Mouse (Mus musculus): ENCODE results near the gene Ucma.
"Not testable (repeated sequence)": the region's sequence is repeated elsewhere in the genome, so short reads cannot be mapped to it uniquely, and the experiment has no call there.

The Ucma gene
- long read RNA-seq, experiment 1, result 0 reads
- long read RNA-seq, experiment 2, result 0 reads

GRCm38 (mm10) chr2:4975807-4976206 lies at the start of gene Ucma:
Gene Ucma (plus strand): TSS chr2:4976122.
- intact Hi-C loops (cut with DNase I), result no loop called here

GRCm38 (mm10) chr2:4927391-4927790 lies 48.5 kb upstream of the Ucma start:
- intact Hi-C loops (cut with DNase I), result no loop called here

- intact Hi-C loops (cut with DNase I), result no loop called here
Observed at GRCm38 (mm10) chr2:4929230-4929629, 46.7 kb upstream of the Ucma start.

- intact Hi-C loops (cut with DNase I), result loop anchor here (5.0 kb wide), 1 partner anchor 33 kb away; no protein-coding TSS in a partner anchor
Observed at GRCm38 (mm10) chr2:4934516-4934915, 41.4 kb upstream of the Ucma start.

DNA sequence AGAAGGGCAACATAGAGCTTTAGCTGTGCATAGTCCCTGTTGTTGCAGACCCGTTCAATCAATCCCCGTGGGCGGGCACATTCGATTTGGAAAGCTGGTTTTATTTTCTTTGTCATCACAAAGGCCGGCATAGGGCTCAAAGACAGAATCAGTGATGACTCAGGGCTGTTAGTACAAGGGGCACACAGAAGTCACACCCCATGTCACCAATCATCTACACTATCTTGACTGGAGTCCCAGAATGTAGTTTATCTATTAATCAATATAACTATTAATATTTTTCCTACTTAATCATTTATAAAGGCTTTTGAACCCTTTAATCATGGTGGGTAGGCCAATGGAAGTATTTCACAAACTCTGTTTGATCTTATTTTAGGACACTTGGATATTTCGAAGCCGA lies 38.0 kb upstream of the Ucma start:
- intact Hi-C loops (cut with DNase I), result no loop called here

GRCm38 (mm10) chr2:4940861-4941260 lies 35.1 kb upstream of the Ucma start:
- intact Hi-C loops (cut with DNase I), result no loop called here

DNA sequence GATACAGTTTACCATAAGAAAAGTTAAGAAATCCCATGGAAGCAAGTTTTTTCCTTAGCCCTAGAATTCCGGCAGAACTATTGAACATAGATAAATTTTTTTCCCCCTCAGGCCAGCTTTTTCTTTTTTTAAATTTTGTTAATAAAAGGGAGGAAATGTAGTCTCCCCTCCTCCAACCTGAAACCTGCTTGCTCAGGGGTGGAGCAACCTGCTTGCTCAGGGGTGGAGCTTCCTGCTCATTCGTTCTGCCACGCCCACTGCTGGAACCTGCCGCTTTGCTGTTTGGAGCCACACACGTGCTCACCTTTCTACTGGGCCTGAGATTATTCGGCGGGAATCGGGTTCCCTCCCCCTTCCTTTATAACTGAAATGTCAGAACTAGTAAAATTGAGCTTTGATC lies 26.2 kb upstream of the Ucma start:
- intact Hi-C loops (cut with DNase I), result not testable (repeated sequence)

- intact Hi-C loops (cut with DNase I), result no loop called here
Observed at GRCm38 (mm10) chr2:4950986-4951385, 24.9 kb upstream of the Ucma start.

GRCm38 (mm10) chr2:4954216-4954760 lies 21.6 kb upstream of the Ucma start:
- intact Hi-C loops (cut with DNase I), result no loop called here

- intact Hi-C loops (cut with DNase I), result no loop called here
Observed at GRCm38 (mm10) chr2:4958039-4958438, 17.9 kb upstream of the Ucma start.

DNA sequence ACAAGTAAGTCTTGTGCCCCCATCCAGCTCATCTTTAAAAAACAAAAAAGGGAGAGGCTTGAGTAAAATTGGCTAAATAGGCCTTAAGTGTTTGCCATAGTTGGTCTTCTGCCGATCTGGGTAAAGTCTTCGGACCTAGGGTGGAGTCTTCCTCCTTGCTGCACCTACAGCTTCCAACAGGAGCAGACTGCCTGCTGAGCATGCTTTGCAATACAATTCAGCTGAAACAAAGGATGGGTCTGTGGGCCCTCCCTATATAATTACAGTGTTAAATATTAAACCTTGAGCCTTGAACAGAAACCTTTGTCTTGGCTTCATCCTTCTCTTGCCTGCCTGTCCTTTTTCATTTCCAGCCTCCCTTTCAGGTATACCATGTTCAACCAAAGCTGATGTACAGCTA lies 8.1 kb upstream of the Ucma start:
- intact Hi-C loops (cut with DNase I), result loop anchor here (5.0 kb wide), 1 partner anchor 36 kb away; no protein-coding TSS in a partner anchor

GRCm38 (mm10) chr2:4969083-4969482 lies 6.8 kb upstream of the Ucma start:
- intact Hi-C loops (cut with DNase I), result loop anchor here (5.0 kb wide), 1 partner anchor 37 kb away; no protein-coding TSS in a partner anchor

- intact Hi-C loops (cut with DNase I), result no loop called here
Observed at GRCm38 (mm10) chr2:4978091-4978490, 2.2 kb downstream of the Ucma start.

- intact Hi-C loops (cut with DNase I), result no loop called here
Observed at GRCm38 (mm10) chr2:4983987-4984386, 8.1 kb downstream of the Ucma start.

DNA sequence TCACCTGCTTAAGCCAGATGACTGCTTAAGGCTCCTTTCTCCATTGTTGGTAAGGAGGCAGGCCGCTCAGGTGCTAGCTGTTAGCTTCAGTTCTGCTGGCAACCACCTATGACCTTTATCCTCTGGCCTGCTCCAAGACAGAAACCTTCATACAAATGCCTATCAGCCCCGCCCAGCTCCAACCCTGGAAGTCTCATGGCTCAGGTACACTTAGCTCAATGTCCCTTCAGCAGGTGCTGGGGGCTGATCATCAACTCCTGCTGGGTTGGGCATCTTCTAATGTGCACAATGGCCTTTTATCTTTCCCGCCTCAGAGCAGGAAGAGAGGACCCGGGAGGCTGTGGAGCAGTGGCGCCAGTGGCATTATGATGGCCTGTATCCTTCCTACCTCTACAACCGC lies 9.1 kb downstream of the Ucma start:
- intact Hi-C loops (cut with DNase I), result loop anchor here (5.0 kb wide), 1 partner anchor 68 kb away; the partner anchor contains the start of gene Phyh

- intact Hi-C loops (cut with DNase I), result loop anchor here (5.0 kb wide), 1 partner anchor 69 kb away; the partner anchor contains the start of gene Phyh
Observed at GRCm38 (mm10) chr2:4986798-4987197, 10.9 kb downstream of the Ucma start.

- intact Hi-C loops (cut with DNase I), result loop anchor here (5.0 kb wide), 1 partner anchor 70 kb away; the partner anchor contains the start of gene Phyh
Observed at GRCm38 (mm10) chr2:4987388-4988180, 11.7 kb downstream of the Ucma start.

GRCm38 (mm10) chr2:4988826-4989424 lies 13.0 kb downstream of the Ucma start:
- intact Hi-C loops (cut with DNase I), result loop anchor here (5.0 kb wide), 1 partner anchor 72 kb away; the partner anchor contains the start of gene Phyh

GRCm38 (mm10) chr2:4993584-4993983 lies 17.7 kb downstream of the Ucma start:
- intact Hi-C loops (cut with DNase I), result no loop called here

- intact Hi-C loops (cut with DNase I), result no loop called here
Observed at GRCm38 (mm10) chr2:4994436-4994835, 18.5 kb downstream of the Ucma start.

DNA sequence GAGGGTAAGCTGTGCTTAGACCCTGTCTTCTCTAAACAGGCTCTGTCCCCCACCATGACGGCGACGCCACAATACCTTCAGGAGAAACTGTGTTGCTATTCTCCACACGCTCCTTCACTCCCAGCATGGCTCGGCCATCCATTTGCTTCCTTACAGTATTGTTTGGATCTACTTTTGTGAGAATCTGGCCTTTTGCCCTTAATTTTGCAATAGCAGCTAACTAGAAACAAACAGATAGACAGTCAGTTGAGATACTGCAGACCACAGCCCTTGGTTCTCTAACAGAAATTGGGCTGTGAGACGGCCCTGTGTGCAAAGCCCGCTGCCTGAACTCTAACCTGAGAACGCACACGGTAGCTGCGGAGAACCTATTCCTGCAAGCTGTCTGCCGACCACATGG lies 19.7 kb downstream of the Ucma start:
- intact Hi-C loops (cut with DNase I), result no loop called here

DNA sequence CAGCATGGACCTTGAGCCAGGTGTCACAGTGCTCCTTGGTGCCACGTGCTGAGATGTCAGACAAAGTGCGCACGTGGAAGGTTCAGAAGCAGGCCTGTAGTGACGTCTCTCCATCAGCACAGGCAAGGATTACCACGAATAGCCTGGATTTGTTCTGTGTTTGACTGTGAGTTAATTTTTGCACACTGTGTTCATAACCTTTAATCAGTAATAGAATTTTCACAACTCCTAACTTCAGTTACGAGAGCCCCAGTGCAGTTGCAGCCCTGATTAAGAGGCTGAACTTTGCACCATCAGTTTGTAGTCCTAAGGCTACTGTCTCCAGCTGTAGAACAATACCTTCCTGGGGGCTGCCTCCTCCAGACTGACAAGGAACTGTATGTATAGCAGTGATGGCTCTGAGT lies 20.5 kb downstream of the Ucma start:
- intact Hi-C loops (cut with DNase I), result no loop called here
